Mouse (Mus musculus): Measurements from ENCODE around the gene Rpl7l1.
"Not testable (repeated sequence)": the region's sequence is repeated elsewhere in the genome, so short reads cannot be mapped to it uniquely, and the experiment has no call there.

Rpl7l1 gene

GRCm38 (mm10) chr17:46775070-46775469, 7.4 kb downstream of the Rpl7l1 start:
- no peak for DNase-seq (ENCODE audit: low read depth, low spot score)

- DNase-seq (ENCODE audit: low read depth, low spot score), result no peak
Measured at GRCm38 (mm10) chr17:46774131-46774472, 8.4 kb downstream of the Rpl7l1 start.

GRCm38 (mm10) chr17:46773278-46774130, 9.0 kb downstream of the Rpl7l1 start:
- no peak for DNase-seq (ENCODE audit: low read depth, low spot score)

DNA sequence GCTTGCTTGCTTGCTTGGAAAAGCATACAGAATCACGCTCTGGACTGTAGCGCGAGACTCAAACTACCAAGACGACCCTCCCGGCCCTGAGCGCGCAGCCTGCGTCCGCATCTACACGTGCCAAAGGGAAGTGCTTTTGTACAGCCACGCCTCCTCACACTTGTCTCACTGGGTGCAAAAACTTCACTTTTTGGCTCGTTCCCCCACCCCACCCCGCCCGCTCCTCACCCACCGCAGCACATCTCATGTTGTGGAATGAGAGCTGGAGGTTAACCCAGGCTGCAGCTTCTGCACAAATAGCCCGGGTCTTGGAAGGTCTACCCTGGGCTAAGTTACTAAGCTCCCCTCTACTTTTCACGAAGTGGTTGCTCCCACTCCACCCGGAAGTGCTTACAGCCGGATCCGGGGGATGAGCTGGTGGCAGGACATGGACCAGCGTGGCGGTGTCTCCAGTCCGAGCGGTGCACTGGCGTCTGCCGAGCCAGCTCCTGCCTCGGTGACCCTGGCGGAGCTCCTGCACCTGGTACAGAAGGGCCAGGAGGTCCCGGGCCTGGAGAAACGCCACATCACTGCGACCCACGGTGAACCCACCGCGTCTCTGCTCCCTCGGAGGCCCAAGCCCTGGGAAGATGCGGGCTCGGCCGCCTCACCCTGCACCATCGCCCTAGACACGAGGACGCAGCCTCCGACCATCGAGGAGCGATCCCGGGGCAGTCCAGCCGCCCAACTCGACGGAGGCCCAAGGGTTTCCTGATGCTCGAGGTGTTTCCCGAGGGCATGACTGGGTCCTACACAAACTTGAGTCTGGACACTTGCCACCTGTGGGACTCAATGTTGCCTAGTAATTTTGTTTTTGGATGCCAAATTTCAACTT, 9.8 kb downstream of the Rpl7l1 start, which contains the start of gene 2310039H08Rik:
Gene 2310039H08Rik (plus strand): TSS at position 232 of the 874 bp plus-strand sequence.
- DNase-seq (ENCODE audit: low read depth, low spot score), result peak; percentile 91

DNA sequence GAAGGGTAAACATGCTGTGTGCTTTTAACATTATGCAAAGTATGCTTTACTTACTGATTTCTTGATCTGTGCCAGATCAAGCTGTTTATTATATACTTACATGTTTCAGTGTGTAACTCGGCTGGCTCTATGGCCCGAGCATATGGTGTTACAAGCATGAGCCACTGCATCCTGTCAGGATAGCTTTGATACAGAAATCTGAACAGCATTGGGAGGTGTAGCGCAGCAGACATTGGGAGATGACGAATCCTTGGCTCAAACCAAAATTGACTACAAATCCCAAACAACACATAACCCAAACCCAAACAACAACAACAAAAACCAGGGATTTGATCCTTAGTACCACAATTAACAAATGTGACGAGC, 10.5 kb downstream of the Rpl7l1 start:
- DNase-seq (ENCODE audit: low read depth, low spot score), result no peak

- no peak for DNase-seq (ENCODE audit: low read depth, low spot score)
Measured at GRCm38 (mm10) chr17:46771616-46772015, 10.9 kb downstream of the Rpl7l1 start.

- no peak for DNase-seq (ENCODE audit: low read depth, low spot score)
Measured at GRCm38 (mm10) chr17:46771025-46771424, 11.4 kb downstream of the Rpl7l1 start.

DNA sequence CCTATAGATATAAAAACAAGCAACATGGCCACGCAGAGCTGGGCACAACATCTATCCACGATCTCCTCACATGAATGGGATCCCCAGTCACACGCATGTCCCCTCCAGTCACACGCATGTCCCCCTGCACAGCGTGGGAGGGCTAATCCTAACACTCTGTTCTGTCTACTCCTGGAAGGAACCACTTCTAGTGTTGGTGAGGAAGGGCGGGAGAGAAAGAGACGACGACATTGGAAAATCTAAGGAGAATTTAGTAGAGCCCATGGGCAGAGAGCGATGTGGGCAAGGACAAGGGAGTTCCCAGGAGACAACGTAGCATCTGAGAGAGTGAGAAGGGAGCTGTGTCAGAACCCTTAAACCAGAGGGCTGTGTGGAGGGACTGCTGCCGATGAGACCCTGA, 11.9 kb downstream of the Rpl7l1 start:
- no peak for DNase-seq (ENCODE audit: low read depth, low spot score)

DNA sequence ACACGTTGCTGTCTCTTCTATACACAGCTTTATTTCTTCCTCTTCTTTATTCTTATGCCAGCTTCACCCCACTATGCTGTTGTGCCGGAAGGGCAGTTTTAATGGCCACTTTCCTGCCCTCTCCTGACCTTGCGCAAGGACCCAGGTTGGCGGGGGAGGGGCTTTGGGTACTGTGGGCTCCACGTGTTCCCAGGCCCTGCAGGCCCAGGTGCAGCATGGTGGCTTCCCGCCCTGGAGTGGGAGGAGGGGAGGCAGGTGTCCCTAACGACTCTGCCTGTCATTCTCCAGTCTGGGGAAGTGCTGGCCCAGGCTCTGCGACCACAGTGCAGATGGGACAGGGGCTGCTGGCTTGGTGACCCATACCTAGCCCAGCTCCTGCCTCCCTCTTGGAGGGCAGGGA, 14.6 kb downstream of the Rpl7l1 start:
- DNase-seq (ENCODE audit: low read depth, low spot score), result no peak

DNA sequence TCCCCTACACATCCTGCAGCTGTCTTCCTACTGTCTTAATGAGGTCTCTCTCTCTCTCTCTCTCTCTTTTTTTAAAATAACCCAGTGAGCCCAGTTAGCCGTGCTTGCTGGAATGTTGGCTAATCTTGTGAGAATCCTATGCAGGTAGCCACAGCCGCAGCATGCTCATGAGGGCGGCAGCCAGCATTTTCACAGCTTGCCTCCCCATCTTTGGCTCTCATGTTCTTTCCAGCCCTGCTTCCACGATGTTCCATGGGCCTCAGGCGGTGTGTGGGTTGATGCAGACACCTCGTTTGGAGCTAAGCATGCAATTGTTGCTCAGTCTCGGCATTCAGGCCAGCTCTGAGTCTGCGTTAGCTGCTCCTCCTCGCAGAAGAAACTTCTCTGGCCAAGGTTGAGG, 17.6 kb downstream of the Rpl7l1 start:
- DNase-seq (ENCODE audit: low read depth, low spot score), result not testable (repeated sequence)

DNA sequence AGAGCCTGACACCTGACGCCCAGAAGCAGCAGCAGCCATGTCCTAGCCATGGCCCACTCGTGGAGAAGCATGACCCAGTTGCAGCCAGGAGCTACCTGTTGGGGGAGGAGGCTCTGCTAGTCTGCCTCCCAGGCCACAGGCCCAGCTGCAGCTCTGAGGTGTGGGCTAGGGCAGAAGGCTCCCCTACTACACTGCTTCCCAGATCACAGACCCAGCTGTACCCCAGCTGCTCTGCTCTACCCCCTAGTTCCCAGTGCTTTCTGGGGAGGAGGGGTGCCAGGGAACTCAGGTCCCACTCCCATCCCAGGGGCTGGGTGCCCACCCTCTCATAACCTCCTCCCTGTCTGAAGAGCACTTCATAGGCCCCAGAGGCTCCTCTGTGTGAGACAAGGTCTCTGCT, 18.9 kb downstream of the Rpl7l1 start, which contains the start of gene Ptcra:
Gene Ptcra (minus strand): TSS at position 169 of the 400 bp plus-strand sequence.
- no peak for DNase-seq (ENCODE audit: low read depth, low spot score)

DNA sequence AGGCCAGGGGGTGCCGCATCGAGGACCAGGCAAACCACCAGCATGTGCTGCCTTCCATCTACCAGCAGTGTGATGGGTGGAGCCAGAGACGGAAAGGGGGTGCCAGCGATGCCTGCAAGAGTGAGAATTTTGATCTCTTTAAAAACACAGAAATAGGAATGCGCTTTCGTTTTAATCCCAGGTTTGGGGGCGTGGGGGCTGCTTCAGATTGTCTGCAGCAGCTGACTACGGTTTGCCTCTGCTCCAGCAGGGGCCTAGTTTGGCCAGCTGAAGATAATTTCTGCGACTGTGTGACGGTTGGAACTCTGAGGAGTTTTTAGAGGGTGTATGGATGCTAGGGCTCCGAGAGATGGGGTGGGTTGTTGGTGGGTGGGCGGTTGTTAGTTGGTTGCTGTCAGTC, 23.7 kb downstream of the Rpl7l1 start:
- no peak for DNase-seq (ENCODE audit: low read depth, low spot score)

- DNase-seq (ENCODE audit: low read depth, low spot score), result peak; percentile 99
Measured at GRCm38 (mm10) chr17:46751794-46752556, 30.5 kb downstream of the Rpl7l1 start, which contains the start of gene Cnpy3. Cnpy3 (minus strand) TSS chr17:46752214.

DNA sequence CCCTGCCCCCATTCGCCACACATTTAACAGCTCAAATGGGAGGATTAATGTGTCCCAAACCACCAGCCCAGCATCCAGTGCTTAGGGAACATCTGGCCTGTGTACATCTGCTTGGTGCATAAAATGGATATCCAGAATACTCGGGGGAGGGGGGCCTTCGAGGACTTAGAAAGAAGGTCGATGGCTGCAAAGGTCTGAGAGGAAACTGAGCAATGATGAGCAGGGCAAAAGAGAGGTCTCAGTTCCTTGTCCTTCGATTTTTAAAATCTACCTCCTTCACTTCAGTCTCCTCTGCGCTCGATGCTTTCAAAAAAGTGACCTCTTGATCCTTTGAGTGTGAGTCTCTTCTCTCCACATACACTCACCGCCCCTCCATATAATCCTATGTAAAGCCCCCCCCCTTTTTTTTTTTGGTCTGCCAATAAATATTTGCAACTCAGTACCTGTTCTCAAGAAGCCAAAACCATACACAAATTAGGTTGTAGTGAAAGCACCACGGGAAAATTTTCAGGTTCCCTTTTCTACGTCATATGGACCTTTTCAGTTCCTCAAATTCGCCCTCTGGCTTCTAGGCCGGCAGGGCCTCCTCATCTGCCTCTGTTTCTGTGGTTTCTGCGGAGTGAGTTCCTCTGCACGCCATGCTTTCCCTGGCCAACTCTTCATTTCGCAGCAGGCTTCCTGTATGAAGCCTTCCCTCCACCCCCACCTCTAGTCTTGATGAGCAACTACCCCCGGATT, 31.2 kb downstream of the Rpl7l1 start:
- DNase-seq (ENCODE audit: low read depth, low spot score), result no peak

GRCm38 (mm10) chr17:46750580-46750979, 31.9 kb downstream of the Rpl7l1 start:
- DNase-seq (ENCODE audit: low read depth, low spot score), result no peak

DNA sequence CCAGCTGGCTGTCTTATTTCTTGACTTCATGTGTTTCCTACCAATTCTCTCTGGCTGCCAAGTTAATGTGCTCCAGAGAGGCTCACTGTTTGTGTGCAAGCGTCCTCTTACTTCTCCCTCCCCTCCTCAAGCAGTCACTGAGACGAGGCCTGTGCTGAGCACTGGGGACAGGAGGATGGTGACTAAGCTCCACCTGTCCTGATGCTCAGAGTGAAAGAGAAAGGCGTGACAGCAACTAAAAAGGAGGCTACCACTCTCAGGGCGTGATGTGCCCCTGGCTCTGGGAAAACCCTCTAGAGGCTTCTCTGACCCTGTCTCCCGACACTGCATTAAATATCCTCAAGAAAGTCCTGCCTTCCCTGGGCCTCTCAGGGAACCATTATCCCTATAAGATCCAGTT, 33.2 kb downstream of the Rpl7l1 start:
- no peak for DNase-seq (ENCODE audit: low read depth, low spot score)

- no peak for DNase-seq (ENCODE audit: low read depth, low spot score)
Measured at GRCm38 (mm10) chr17:46747806-46748205, 34.7 kb downstream of the Rpl7l1 start.

GRCm38 (mm10) chr17:46747234-46747633, 35.2 kb downstream of the Rpl7l1 start:
- no peak for DNase-seq (ENCODE audit: low read depth, low spot score)

DNA sequence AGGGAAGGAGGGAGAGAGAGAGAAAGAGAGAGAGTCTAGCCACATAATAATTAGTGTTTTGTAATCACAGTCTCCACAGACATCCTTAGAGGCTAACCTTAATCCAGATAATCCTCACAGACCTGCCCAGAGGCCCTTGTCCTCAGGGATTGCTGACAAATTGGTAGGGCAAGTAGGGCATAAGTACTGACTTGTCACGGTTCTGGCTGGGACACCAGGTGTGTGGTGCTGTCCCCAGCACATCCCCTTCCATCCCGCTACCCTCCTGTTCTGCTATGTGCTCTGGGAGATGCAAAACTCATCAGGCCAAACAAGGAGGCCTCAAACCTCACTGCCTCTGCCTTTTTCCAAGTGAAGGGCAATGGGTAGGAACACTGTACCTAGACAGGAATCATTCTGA, 37.0 kb downstream of the Rpl7l1 start:
- DNase-seq (ENCODE audit: low read depth, low spot score), result no peak

- no peak for DNase-seq (ENCODE audit: low read depth, low spot score)
Measured at GRCm38 (mm10) chr17:46742986-46743385, 39.5 kb downstream of the Rpl7l1 start.

DNA sequence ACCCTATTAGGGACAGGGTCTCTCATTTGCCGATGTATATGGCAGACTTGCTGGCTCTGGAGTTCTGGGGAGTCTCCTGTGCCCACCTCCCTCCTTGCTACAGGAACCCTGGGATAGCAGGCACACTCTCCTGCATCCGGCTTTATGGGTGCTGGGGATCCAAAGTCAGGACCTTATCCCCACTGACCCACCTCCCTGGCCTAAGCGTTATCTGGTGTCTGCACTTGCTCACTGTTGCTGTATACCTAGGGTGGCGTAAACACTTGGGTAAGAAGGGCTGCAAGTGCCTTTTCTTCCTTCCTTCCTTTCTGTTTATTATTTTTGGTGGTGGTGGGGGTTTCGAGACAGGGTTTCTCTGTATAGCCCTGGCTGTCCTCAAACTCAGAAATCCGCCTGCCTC, 41.2 kb downstream of the Rpl7l1 start:
- no peak for DNase-seq (ENCODE audit: low read depth, low spot score)
